Mouse (Mus musculus) heart, embryonic 10.5 days (tissue): ENCODE data around the gene Mpg. TPM values are rescaled to one million over a fixed set of nuclear protein-coding genes. Genes with fewer than 3 reads are reported as not detected.

Source experiments
- DNase-seq: peaks from one replicate; pipeline ENCODE4 v3.0.0-alpha.2; 2017; ENCODE audit warnings: low spot score
- H3K27ac ChIP-seq: fragments of 300-500 bp; sonication (generic); 2 replicates; pipeline ENCODE4 v1.5.1; 2016; ENCODE audit warnings: mild to moderate bottlenecking
- H3K27me3 ChIP-seq: fragments of 300-500 bp; sonication (generic); 2 replicates; pipeline ENCODE4 v1.6.1; 2016; ENCODE audit warnings: mild to moderate bottlenecking; ENCODE audit not compliant: poor library complexity, insufficient read depth, severe bottlenecking
- H3K36me3 ChIP-seq: fragments of 300-500 bp; sonication (generic); 2 replicates; pipeline ENCODE4 v1.6.1; 2016; ENCODE audit warnings: mild to moderate bottlenecking, moderate library complexity
- H3K4me1 ChIP-seq: fragments of 300-500 bp; sonication (generic); 2 replicates; pipeline ENCODE4 v1.6.1; 2016; ENCODE audit warnings: mild to moderate bottlenecking
- H3K4me3 ChIP-seq: fragments of 300-500 bp; sonication (generic); 2 replicates; pipeline ENCODE4 v1.5.1; 2016; ENCODE audit warnings: mild to moderate bottlenecking, moderate library complexity
- H3K9me3 ChIP-seq: fragments of 300-500 bp; sonication (generic); 2 replicates; pipeline ENCODE4 v1.6.1; 2016; ENCODE audit warnings: mild to moderate bottlenecking, moderate library complexity
- WGBS: fragments of 180-500 bp; shearing (Covaris S2); methylation state at CpG from one replicate; pipeline ENCODE4 v1.1.7; 2016; 5-methylcytosine and 5-hydroxymethylcytosine counted together
- polyA plus RNA-seq: library from polyadenylated mRNA; unstranded; fragments of >200 nt; fragmentation: Nextera tagmentation; extraction: Ambion mirVana; gene quantifications from 2 replicates; pipeline ENCODE4 v1.2.1, GENCODE M21; 2016

Mpg gene
- polyA plus RNA-seq, 1 experiment from 2014 or later, result 26.3 TPM

GRCm38 (mm10) chr11:32225222-32226104 lies 842 bp upstream of the Mpg start:
- DNase-seq, result no peak

GRCm38 (mm10) chr11:32227041-32227440 lies 736 bp downstream of the Mpg start:
- 50% methylated on average over 1 of the region's 1 CpGs for whole genome bisulfite sequencing
- Histone ChIP-seq H3K4me3 (peak overlapping the region; percentile 71), H3K27me3 (0 out of 2 replicates have a peak, but pooled peaks cover 5% of the 10 kb centered on the region), H3K4me1 (peaks cover 53% of the 10 kb centered on the region), H3K9me3 (no peaks in the 10 kb centered on the region), H3K36me3 (peaks cover 39% of the 10 kb centered on the region), H3K27ac (peak overlapping the region; percentile 93)
- DNase-seq, result no peak

More at GRCm38 (mm10) chr11:32225222-32226104, 842 bp upstream of the Mpg start:
- peak overlapping the region; percentile 93 for H3K27ac ChIP-seq
- H3K4me1 ChIP-seq, result peaks cover 67% of the 10 kb centered on the region
- H3K9me3 ChIP-seq, result no peaks in the 10 kb centered on the region
- WGBS, result 50% methylated on average over 7 of the region's 7 CpGs
- 0 out of 2 replicates have a peak, but pooled peaks cover 5% of the 10 kb centered on the region for H3K27me3 ChIP-seq
- H3K4me3 ChIP-seq, result 0 out of 2 replicates have a peak overlapping the region, but pooled peaks have one; percentile 71
- H3K36me3 ChIP-seq, result peaks cover 23% of the 10 kb centered on the region

- Histone ChIP-seq H3K27ac (0 out of 2 replicates have a peak overlapping the region, but pooled peaks have one; percentile 2), H3K9me3 (no peaks in the 10 kb centered on the region), H3K27me3 (0 out of 2 replicates have a peak, but pooled peaks cover 5% of the 10 kb centered on the region), H3K4me3 (peak overlapping the region; percentile 71; the same call in 1 of the 2 replicates), H3K36me3 (peaks cover 44% of the 10 kb centered on the region), H3K4me1 (peaks cover 48% of the 10 kb centered on the region)
- WGBS, result 86% methylated on average over 9 of the region's 9 CpGs
- DNase-seq, result no peak
Observed at GRCm38 (mm10) chr11:32227555-32227954, 1.2 kb downstream of the Mpg start.

GRCm38 (mm10) chr11:32228292-32228845 lies 2.1 kb downstream of the Mpg start:
- WGBS, result 81% methylated on average over 3 of the region's 3 CpGs
- Histone ChIP-seq H3K4me3 (no peak overlapping the region), H3K27ac (no peak overlapping the region), H3K27me3 (0 out of 2 replicates have a peak, but pooled peaks cover 5% of the 10 kb centered on the region), H3K9me3 (no peaks in the 10 kb centered on the region), H3K36me3 (peaks cover 52% of the 10 kb centered on the region), H3K4me1 (peaks cover 41% of the 10 kb centered on the region)
- DNase-seq, result no peak

- H3K27me3 ChIP-seq, result no peaks in the 10 kb centered on the region
- no peak overlapping the region for H3K27ac ChIP-seq
- no peaks in the 10 kb centered on the region for H3K9me3 ChIP-seq
- H3K36me3 ChIP-seq, result peaks cover 71% of the 10 kb centered on the region
- H3K4me3 ChIP-seq, result no peak overlapping the region
- H3K4me1 ChIP-seq, result peaks cover 26% of the 10 kb centered on the region
- 78% methylated on average over 4 of the region's 4 CpGs for WGBS
- no peak for DNase-seq
Observed at GRCm38 (mm10) chr11:32230220-32230619, 3.9 kb downstream of the Mpg start.

- no peaks in the 10 kb centered on the region for H3K27me3 ChIP-seq
- peaks cover 17% of the 10 kb centered on the region for H3K4me1 ChIP-seq
- H3K4me3 ChIP-seq, result no peak overlapping the region
- WGBS, result 88% methylated on average over 2 of the region's 2 CpGs
- no peaks in the 10 kb centered on the region for H3K9me3 ChIP-seq
- no peak overlapping the region for H3K27ac ChIP-seq
- peaks cover 75% of the 10 kb centered on the region for H3K36me3 ChIP-seq
- no peak for DNase-seq
Observed at GRCm38 (mm10) chr11:32231125-32231524, 4.8 kb downstream of the Mpg start.

GRCm38 (mm10) chr11:32232848-32233247 lies 6.5 kb downstream of the Mpg start:
- WGBS, result 88% methylated on average over 10 of the region's 10 CpGs
- H3K36me3 ChIP-seq, result peaks cover 91% of the 10 kb centered on the region
- no peak for DNase-seq

GRCm38 (mm10) chr11:32233895-32234294 lies 7.6 kb downstream of the Mpg start:
- WGBS, result 81% methylated on average over 3 of the region's 3 CpGs
- Histone ChIP-seq H3K9me3 (no peaks in the 10 kb centered on the region), H3K27ac (no peak overlapping the region), H3K4me1 (0 out of 2 replicates have a peak, but pooled peaks cover 4% of the 10 kb centered on the region), H3K27me3 (no peaks in the 10 kb centered on the region), H3K4me3 (no peak overlapping the region), H3K36me3 (peaks cover 89% of the 10 kb centered on the region)
- no peak for DNase-seq

More at GRCm38 (mm10) chr11:32232848-32233247, 6.5 kb downstream of the Mpg start:
- Histone ChIP-seq H3K4me3 (no peak overlapping the region), H3K4me1 (0 out of 2 replicates have a peak, but pooled peaks cover 8% of the 10 kb centered on the region), H3K27ac (no peak overlapping the region), H3K9me3 (no peaks in the 10 kb centered on the region), H3K27me3 (no peaks in the 10 kb centered on the region)

- WGBS, result 81% methylated on average over 6 of the region's 6 CpGs
Observed at GRCm38 (mm10) chr11:32234816-32235485, 8.6 kb downstream of the Mpg start.

GRCm38 (mm10) chr11:32235646-32236045 lies 9.3 kb downstream of the Mpg start:
- WGBS, result 64% methylated on average over 3 of the region's 3 CpGs
- no peaks in the 10 kb centered on the region for H3K9me3 ChIP-seq
- H3K4me1 ChIP-seq, result 0 out of 2 replicates have a peak, but pooled peaks cover 4% of the 10 kb centered on the region
- no peak overlapping the region for H3K4me3 ChIP-seq
- H3K27ac ChIP-seq, result no peak overlapping the region
- peaks cover 87% of the 10 kb centered on the region for H3K36me3 ChIP-seq
- H3K27me3 ChIP-seq, result no peaks in the 10 kb centered on the region
- no peak for DNase-seq

More at GRCm38 (mm10) chr11:32234816-32235485, 8.6 kb downstream of the Mpg start:
- Histone ChIP-seq H3K27ac (no peak overlapping the region), H3K36me3 (peaks cover 87% of the 10 kb centered on the region), H3K9me3 (no peaks in the 10 kb centered on the region), H3K4me1 (0 out of 2 replicates have a peak, but pooled peaks cover 4% of the 10 kb centered on the region), H3K4me3 (no peak overlapping the region), H3K27me3 (no peaks in the 10 kb centered on the region)
- DNase-seq, result no peak

GRCm38 (mm10) chr11:32236132-32236531 lies 9.8 kb downstream of the Mpg start:
- Histone ChIP-seq H3K4me3 (no peak overlapping the region), H3K27me3 (no peaks in the 10 kb centered on the region), H3K36me3 (peaks cover 87% of the 10 kb centered on the region), H3K9me3 (no peaks in the 10 kb centered on the region), H3K27ac (no peak overlapping the region), H3K4me1 (0 out of 2 replicates have a peak, but pooled peaks cover 4% of the 10 kb centered on the region)
- DNase-seq, result no peak
- 82% methylated on average over 2 of the region's 2 CpGs for WGBS

GRCm38 (mm10) chr11:32236712-32237410 lies 10.6 kb downstream of the Mpg start:
- 0 out of 2 replicates have a peak, but pooled peaks cover 4% of the 10 kb centered on the region for H3K4me1 ChIP-seq
- no peak overlapping the region for H3K27ac ChIP-seq
- 56% methylated on average over 9 of the region's 9 CpGs for WGBS
- H3K36me3 ChIP-seq, result peaks cover 87% of the 10 kb centered on the region
- H3K9me3 ChIP-seq, result no peaks in the 10 kb centered on the region
- H3K27me3 ChIP-seq, result no peaks in the 10 kb centered on the region
- H3K4me3 ChIP-seq, result no peak overlapping the region
- no peak for DNase-seq
